Mouse (Mus musculus) lung, postnatal 0 days (tissue): ENCODE measurements around the gene Kat2a. TPM values are rescaled to one million over a fixed set of nuclear protein-coding genes. Genes with fewer than 3 reads are reported as not detected.

Source experiments
- ATAC-seq: fragments of 200-750 bp; cut with Nextera tagmentation; 2 replicates; pipeline ENCODE4 v1.8.0; 2017; ENCODE audit warnings: moderate library complexity
- DNase-seq: peaks from one replicate; pipeline ENCODE4 v3.0.0-alpha.2; 2016; ENCODE audit warnings: low spot score
- H3K27ac ChIP-seq: fragments of 300-500 bp; sonication (generic); 2 replicates; pipeline ENCODE4 v1.5.1; 2014; ENCODE audit warnings: antibody characterized with exemption, mild to moderate bottlenecking, low read length, mixed read lengths
- H3K27me3 ChIP-seq: fragments of 300-500 bp; sonication (generic); replicated peaks from 2 replicates; pipeline ENCODE4 v1.6.1; 2014; ENCODE audit warnings: low read length, mixed read lengths; ENCODE audit not compliant: insufficient read depth
- H3K36me3 ChIP-seq: fragments of 300-500 bp; sonication (generic); 2 replicates; pipeline ENCODE4 v1.6.1; 2014; ENCODE audit warnings: low read length, mixed read lengths; ENCODE audit not compliant: insufficient read depth
- H3K4me1 ChIP-seq: fragments of 300-500 bp; sonication (generic); 2 replicates; pipeline ENCODE4 v1.6.1; 2014; ENCODE audit warnings: antibody characterized with exemption, low read depth, low read length, mixed read lengths; ENCODE audit not compliant: insufficient read depth
- H3K4me2 ChIP-seq: fragments of 300-500 bp; sonication (generic); replicated peaks from 2 replicates; pipeline ENCODE4 v1.6.1; 2014; ENCODE audit warnings: low read depth, mild to moderate bottlenecking, low read length, moderate library complexity, mixed read lengths
- H3K4me3 ChIP-seq: fragments of 300-500 bp; sonication (generic); 2 replicates; pipeline ENCODE4 v1.5.1; 2014; ENCODE audit warnings: low read depth, low read length
- H3K9ac ChIP-seq: fragments of 300-500 bp; sonication (generic); replicated peaks from 2 replicates; pipeline ENCODE4 v1.6.1; 2014; ENCODE audit warnings: low read depth, mild to moderate bottlenecking
- H3K9me3 ChIP-seq: fragments of 300-500 bp; sonication (generic); 2 replicates; pipeline ENCODE4 v1.6.1; 2016; ENCODE audit warnings: low read length, mixed read lengths
- CTCF ChIP-seq: IDR thresholded peaks from 2 replicates; pipeline ENCODE4 v1.5.1; 2016; ENCODE audit warnings: antibody characterized with exemption, mild to moderate bottlenecking
- EP300 ChIP-seq: IDR thresholded peaks from 2 replicates; pipeline ENCODE4 v1.6.1; 2016; ENCODE audit warnings: antibody characterized with exemption, mild to moderate bottlenecking, control low read depth
- WGBS: fragments of 180-500 bp; shearing (Covaris S2); extraction: QIAGEN DNeasy Blood & Tissue Kit; methylation state at CpG from one replicate; pipeline ENCODE4 v1.1.7; 2014; 5-methylcytosine and 5-hydroxymethylcytosine counted together
- polyA plus RNA-seq: library from polyadenylated mRNA; unstranded; fragments of >200 nt; fragmentation: Nextera tagmentation; extraction: Ambion mirVana; gene quantifications from 2 replicates; pipeline ENCODE4 v1.2.1, GENCODE M21; 2015

Kat2a gene
- polyA plus RNA-seq, 1 experiment from 2014 or later: 14.2 TPM

DNA sequence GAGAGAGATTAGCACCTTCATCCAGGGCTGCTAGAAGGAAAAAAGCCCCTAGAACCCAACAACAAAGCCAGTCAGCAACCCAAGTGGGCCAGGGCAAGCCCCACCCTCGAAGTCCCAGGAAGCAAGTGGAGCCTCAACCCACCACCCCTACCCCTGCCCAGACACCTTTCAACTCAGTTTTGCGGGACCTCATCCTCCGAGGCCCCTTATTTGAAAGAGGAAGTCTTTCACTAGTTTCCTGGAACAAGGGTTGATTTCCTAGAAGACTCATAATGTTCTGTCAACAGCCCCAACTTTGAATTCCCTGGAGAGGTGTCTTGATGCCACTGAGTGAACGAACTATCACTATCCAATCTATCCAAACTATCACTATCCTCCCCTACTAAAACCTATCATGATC, 17.7 kb upstream of the Kat2a start:
- no peak for ATAC-seq
- WGBS: 77% methylated on average over 4 of the region's 4 CpGs
- DNase-seq: no peak
- Histone ChIP-seq H3K27me3 (no peaks in the 10 kb centered on the region), H3K9me3 (no peaks in the 10 kb centered on the region), H3K4me1 (peaks cover 5% of the 10 kb centered on the region), H3K27ac (no peak overlapping the region), H3K4me3 (no peak overlapping the region), H3K4me2 (no peak overlapping the region), H3K9ac (no peak overlapping the region), H3K36me3 (no peaks in the 10 kb centered on the region)
- TF ChIP-seq CTCF (no peak), EP300 (no peak)

DNA sequence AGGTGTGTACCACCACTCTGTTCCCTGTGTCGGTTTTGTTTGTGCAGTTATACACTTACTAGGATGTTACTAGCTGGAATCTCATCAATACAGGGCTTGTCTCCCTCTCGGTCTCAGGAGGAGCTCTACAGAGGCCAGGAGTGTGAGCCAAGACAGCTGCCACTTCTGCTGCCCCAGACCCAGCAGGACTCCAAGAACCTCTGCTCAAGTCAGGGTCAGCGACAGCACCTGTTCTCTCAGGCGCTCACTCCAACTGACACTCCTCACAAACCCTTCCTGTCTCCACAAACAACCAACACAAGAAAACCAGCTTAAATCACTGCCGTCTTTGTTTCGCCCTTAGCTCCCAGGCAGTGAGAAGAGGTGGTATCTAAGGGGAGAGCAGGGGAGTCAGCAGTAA, 16.3 kb upstream of the Kat2a start:
- no peak for TF ChIP-seq EP300
- TF ChIP-seq CTCF: no peak
- no peaks in the 10 kb centered on the region for H3K9me3 ChIP-seq
- H3K4me2 ChIP-seq: no peak overlapping the region
- ATAC-seq (no peak), DNase-seq (no peak)
- WGBS: 82% methylated on average over 6 of the region's 6 CpGs
- H3K4me1 ChIP-seq: peaks cover 13% of the 10 kb centered on the region
- no peak overlapping the region for H3K9ac ChIP-seq
- H3K27ac ChIP-seq: no peak overlapping the region
- H3K4me3 ChIP-seq: no peak overlapping the region
- no peaks in the 10 kb centered on the region for H3K27me3 ChIP-seq
- H3K36me3 ChIP-seq: no peaks in the 10 kb centered on the region

DNA sequence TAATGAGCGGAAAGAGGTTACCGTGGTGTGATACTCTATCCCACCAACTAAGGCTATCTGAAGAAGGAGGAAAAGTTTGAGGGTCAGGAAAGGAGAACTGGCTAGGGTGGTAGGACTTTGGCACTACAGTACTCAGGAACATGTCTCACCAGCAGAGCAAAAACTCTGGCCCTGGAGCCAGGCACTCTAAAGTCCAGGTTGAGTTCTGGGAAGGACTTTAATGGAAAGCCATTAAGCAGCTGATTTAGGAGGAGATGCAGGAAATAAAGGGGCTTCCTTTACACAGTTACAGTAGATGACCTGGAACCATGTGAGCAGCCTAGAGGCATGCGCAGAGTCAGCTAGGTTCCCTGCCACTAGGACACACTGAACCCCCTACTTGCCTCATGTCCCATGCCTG, 14.9 kb upstream of the Kat2a start:
- Histone ChIP-seq H3K9ac (no peak overlapping the region), H3K27me3 (no peaks in the 10 kb centered on the region), H3K4me3 (no peak overlapping the region), H3K4me2 (no peak overlapping the region), H3K9me3 (no peaks in the 10 kb centered on the region), H3K36me3 (no peaks in the 10 kb centered on the region), H3K27ac (no peak overlapping the region), H3K4me1 (peaks cover 17% of the 10 kb centered on the region)
- 91% methylated on average over 3 of the region's 3 CpGs for WGBS
- DNase-seq (no peak), ATAC-seq (no peak)
- TF ChIP-seq CTCF: no peak
- TF ChIP-seq EP300: no peak

DNA sequence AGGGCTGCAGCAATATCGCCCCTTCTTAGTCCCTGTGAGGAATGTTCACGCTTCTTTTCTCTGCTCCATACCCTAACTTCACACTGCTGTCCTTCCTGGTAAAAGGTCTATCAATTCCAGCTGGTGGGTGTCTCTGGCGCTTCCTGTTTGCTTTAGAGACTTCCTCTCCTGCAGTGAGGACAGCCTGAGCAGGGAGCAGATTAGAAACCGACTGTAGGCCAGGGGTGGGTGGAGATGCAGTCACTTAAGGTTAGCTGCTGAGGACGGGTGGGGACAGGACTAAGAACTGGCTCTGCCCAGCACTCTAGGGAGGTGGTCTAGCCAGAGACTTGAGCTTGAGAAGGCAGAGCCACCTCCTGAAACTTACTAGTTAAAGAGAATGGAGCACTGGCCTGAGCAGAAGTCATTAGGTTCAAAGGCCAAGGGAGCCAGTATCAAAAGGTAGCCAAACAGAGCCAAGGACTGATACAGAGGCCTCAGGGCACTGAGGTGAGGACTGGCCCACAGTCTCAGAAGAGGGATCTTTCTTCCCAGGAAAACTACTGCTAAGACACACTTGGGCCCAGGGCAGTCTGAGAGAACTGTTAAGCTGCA, 12.8 kb upstream of the Kat2a start:
- Histone ChIP-seq H3K4me2 (no peak overlapping the region), H3K4me1 (peaks cover 29% of the 10 kb centered on the region), H3K9ac (0 out of 2 replicates have a peak overlapping the region, but pooled peaks have one; percentile 8), H3K9me3 (no peaks in the 10 kb centered on the region), H3K27me3 (no peaks in the 10 kb centered on the region), H3K27ac (peak overlapping the region; percentile 72), H3K36me3 (no peaks in the 10 kb centered on the region), H3K4me3 (no peak overlapping the region)
- TF ChIP-seq EP300 (peak; percentile 73), CTCF (no peak)
- DNase-seq: peak; percentile 76
- ATAC-seq: peak; percentile 87
- 16% methylated on average over 5 of the region's 5 CpGs for WGBS

DNA sequence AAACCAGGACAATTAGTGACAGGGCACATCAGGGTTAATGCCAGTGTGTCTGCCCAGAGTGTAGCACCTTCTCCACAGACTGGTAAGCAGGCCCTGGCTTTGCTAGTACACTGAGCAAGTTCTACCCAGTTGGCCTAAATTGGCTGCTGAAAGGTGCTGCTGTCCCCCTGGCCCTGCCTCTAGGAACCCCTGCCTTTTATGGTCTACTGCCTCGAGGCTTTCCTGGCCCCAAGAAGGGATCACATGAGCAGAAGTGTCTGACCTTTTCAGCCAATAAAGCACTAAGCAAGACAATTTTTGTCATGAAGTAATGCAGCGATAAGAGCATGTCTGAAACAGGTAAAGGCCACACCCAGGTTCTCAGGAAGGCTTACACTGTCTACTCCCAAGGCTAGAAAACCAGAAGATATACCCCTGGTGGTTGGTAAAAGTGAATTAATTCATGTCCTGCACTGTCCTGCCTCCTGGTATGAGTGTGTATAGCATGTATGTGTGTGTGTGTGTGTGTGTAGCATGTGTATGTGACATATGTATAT, 10.3 kb upstream of the Kat2a start:
- ATAC-seq: no peak
- H3K4me1 ChIP-seq: peaks cover 36% of the 10 kb centered on the region
- H3K36me3 ChIP-seq: peaks cover 13% of the 10 kb centered on the region
- 34% methylated on average over 2 of the region's 2 CpGs for WGBS
- H3K4me3 ChIP-seq: no peak overlapping the region
- H3K27me3 ChIP-seq: no peaks in the 10 kb centered on the region
- H3K9me3 ChIP-seq: no peaks in the 10 kb centered on the region
- H3K4me2 ChIP-seq: no peak overlapping the region
- peak overlapping the region; percentile 71; the same call in 1 of the 2 replicates for H3K27ac ChIP-seq
- no peak for DNase-seq
- H3K9ac ChIP-seq: no peak overlapping the region
- TF ChIP-seq EP300 (no peak), CTCF (no peak)

DNA sequence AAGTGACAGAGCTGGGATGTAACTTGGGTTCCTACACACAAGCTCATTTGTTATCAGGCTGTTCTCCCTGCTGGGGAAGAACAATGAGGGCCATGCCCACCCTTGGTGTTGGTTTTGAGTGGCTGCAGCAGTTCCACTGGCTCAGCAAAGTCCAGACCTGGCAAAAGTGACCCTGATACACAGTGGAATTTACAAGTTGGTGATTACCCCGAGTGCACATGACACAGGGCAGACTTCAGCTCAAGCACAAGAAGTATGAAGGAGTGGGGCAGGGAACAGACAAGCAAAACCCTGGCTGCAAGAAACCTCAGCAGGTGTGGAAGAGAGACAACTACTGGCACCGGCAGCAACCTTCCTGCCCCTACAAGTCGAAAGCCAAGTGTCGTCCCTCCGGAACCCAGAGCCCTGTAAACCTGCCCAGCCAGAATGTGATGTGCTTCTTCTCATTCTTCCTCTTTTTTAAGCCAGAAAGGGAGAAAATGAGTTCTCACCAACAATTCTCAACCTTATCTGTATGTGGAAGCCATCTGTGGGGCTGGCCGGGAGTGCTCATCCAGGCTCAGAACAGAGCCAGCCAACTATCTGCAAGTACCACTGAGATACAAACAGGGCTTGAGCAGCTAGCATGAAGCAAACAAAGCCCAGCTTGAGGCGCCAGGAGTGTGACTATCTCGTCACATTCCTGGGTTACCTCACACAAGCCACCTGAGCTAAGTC, 9.7 kb upstream of the Kat2a start:
- Histone ChIP-seq H3K9me3 (no peaks in the 10 kb centered on the region), H3K27ac (peak overlapping the region; percentile 71), H3K9ac (no peak overlapping the region), H3K4me1 (peaks cover 36% of the 10 kb centered on the region), H3K36me3 (peaks cover 19% of the 10 kb centered on the region), H3K4me2 (no peak overlapping the region), H3K4me3 (no peak overlapping the region), H3K27me3 (no peaks in the 10 kb centered on the region)
- DNase-seq: no peak
- WGBS: 54% methylated on average over 8 of the region's 8 CpGs
- no peak for TF ChIP-seq CTCF
- no peak for TF ChIP-seq EP300
- no peak for ATAC-seq
